Mouse (Mus musculus): ENCODE measurements around the gene Pnkd.

Gene Pnkd

DNA sequence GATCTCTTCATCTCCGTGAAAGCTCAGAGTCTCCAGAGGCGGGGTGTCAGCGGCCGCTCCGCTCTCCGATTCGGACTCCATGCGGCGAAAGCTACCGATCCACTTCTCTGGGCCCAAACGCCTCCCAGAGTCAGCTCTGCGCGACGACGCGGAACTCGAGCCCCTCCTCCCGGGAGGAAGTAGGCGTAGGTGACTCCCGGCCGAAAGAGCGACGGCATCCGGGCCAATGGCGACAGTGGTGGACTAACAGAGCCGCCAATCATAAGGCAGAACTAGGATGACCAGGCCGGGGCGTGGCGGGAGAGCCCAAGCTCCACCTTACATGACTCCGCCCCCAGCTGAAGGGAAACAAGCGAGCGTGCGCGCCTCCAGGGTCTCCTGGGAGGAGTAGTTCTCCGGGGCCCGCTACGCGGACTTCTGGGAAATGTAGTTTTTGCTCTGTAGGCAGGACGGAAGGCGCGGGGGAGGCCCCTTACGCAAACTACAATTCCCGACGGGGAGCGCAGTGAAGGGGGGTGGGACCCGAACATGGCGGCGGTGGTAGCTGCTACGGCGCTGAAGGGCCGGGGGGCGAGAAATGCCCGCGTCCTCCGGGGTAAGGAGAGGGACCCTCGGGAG, at the start of gene Pnkd, which contains the start of gene Aamp:
Gene Pnkd (plus strand): TSS at position 388 of the 618 bp plus-strand sequence.
Gene Aamp (minus strand): TSS at position 196 of the 618 bp plus-strand sequence.
- DNase-seq (ENCODE audit: low spot score): peak; percentile 100

DNA sequence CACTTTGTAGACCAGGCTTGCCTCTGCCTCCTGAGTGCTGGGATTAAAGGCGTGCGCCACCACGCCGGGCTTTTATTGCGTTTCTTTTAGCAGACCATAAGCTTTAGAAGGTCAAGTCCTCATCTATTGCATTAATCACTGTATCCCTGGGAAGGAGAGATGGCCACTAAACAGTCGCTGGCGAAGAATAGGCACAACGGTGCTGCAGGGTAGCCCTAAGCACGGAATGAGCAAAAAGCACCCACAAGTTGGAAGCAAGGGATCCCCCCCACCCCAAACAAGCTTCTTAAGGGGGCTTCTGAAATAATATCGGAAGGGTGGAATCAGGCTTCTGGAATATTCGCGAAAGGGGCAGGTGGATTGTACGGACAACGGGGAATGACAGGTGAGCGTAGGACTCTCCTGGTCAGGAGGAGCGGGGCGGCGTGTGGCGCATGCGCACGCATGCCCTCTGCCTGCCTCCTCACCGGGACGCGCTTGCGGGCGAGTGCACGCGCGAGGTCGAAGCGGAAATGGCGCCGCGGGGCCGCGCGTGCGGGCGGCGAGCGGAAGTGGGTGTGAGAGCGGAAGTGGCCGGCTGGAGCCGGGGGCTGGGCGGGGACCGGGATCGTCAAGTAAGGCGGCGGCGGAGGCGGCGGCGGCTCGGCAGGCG, 48.7 kb upstream of the Pnkd start, which contains the start of gene Arpc2:
Gene Arpc2 (plus strand): TSS at position 147 of the 652 bp plus-strand sequence.
- DNase-seq (ENCODE audit: low spot score): peak; percentile 97

DNA sequence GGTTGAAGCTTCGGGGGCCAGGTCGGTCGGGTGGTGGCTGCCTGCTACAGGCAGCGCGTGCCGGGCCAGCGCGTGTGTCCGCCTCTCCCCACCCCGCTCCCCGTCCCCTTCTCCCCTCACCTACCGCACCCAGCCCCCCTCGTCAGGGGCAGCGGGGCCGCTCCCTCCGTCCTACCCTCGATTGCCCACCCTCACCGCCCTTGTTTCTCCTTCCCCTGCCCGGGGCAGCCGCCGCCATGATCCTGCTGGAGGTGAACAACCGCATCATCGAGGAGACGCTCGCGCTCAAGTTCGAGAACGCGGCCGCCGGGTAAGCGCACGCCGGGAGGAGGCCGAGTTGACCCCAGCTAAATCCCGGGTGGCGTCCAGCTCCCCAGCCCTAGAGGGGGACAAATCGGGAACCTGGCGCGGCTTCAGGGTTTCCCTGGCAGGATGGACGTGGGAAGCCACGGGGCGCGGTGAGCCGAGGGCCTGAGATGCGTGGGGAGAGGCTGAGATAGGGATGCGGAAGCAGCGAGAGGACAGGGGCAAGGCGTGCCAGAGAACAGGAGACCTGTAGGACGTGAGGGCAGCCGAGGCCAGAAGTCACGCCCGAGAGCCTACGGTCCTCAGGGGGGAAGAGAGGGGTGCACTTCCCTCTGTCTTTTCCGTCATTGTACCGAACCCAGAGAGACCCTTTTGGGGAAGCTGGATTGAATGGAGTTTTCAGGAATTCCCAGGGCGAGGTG, 48.0 kb upstream of the Pnkd start:
- DNase-seq (ENCODE audit: low spot score): peak; percentile 49

DNA sequence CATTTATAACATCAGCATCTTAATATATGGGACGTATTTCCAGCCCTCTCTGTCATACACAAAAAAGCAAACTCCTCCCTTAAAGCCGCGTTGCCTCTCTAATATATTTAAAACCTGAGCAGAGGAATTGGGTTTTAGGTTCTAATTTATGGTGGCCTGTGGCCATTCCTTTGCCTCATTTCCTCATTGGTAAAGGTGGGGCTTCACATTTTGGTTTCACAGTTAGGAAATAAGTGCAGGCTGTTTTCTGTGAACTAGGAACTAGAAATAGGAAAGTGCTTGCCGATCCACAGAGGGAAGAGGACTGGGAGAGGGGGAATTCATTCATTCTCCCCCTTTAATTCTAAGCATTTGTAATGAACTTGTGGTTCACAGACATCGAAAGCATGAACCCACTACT, 47.1 kb upstream of the Pnkd start:
- no peak for DNase-seq (ENCODE audit: low spot score)

DNA sequence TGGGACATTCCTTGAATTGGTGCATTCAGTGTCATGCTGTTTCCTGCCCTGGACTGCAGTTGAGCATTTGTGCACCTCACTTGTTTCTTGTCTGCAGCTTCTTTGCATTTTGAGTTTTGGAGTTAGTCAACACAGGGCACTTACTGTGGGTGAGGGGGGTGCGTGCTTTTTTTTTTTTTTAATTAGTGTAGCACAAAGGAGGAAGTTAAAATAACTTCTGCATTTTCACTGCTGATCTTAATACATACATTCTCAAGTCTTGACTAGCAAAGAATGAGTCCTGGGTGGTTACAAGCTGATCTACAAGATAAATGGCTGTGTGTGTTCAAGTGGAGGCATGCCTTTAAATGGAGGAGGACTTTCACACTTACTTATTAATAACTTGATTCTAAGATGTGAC, 46.6 kb upstream of the Pnkd start:
- DNase-seq (ENCODE audit: low spot score): no peak

DNA sequence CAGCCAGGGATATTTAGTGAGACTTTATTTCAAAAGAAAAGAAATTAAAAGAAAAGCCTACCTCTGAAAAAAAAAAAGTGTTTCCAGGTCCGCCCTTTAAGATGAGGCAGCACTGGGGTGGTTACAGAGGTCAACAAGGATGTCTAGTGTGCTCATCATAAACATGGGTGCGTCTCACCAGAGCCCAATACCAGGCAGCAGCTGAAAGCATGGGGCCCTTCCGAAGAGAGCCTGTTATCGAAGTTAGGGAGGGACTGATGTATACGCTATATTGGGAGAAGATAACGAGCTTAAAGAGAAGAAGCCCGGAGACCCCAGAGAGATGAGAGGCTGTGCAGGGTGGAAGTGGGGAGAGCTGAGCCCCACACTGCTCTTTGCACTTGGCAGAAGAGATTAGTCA, 45.6 kb upstream of the Pnkd start:
- DNase-seq (ENCODE audit: low spot score): no peak

DNA sequence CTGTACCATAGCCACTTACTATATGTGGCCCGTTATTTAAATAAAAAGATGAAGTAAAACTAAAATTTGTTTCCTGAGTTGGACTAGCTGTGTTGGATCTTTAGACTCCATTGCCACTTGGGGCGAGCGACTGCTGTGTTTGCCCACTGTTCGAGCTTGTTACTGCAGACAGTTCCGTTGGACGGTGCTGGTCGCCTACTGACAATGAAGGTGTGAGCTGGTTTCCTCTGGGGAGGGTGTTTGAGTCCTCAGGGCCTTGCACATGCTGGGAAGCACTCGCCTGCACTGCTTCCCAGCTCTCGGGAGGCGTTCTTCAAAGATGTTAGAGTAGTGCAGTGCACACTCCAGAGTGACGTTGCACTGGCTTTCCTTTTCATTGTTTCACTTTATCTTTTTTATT, 45.1 kb upstream of the Pnkd start:
- no peak for DNase-seq (ENCODE audit: low spot score)

DNA sequence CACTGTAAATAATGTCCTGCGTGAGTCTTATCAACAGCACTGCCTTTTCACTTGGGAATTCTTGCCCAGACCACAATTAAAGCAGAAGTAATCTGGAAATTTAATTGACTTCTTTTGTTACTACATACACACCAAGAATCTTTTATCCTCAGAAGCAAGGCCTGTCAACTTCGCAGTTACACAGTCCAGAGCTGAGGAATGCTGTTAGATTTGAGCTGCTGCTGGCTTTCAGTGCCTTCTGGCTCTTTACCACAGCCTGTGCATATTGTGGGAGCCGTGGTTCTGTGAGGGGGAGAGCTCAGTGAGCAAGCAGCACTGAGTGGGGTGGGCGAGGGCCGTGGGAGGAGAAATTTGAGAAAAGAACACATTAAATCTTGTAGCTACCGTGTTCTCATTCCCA, 44.4 kb upstream of the Pnkd start:
- DNase-seq (ENCODE audit: low spot score): no peak

DNA sequence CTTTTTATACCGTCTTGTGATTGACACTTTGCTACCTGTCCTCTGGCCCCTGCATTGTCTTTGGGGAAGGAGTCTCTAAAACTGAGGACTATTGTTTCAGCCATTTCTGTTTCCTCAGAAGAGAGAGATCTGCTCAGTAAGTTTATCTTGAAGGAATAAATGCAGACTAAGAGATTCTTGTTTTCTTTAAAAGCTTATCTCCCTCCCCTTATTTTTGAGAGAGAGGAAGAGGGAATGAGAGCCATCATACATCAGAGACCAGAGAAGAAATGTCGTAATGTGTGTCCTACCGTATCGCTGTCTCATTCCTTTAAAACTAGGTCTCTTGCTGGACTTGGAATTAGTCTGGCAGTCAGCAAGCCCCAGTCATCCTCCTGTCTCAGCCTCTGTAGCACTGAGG, 43.9 kb upstream of the Pnkd start:
- no peak for DNase-seq (ENCODE audit: low spot score)

DNA sequence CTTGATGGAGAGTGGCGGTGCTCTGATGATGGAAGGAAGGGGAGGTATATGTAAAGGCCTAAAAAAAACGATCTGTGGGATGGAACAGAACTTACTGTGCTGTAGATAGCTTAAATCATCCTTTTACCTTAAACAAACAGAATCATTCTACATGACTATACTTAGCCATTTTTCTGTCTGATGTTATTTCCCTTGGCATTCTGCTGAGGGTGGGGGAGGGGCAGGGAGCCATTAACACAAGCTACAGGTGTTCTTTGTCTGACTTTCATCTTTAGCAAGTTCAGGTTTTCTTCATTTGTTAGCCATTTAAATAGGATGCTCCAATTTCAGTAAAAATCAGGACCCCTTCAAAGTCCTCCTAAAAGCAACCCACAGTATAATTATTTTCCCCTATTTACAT, 39.2 kb upstream of the Pnkd start:
- DNase-seq (ENCODE audit: low spot score): no peak

DNA sequence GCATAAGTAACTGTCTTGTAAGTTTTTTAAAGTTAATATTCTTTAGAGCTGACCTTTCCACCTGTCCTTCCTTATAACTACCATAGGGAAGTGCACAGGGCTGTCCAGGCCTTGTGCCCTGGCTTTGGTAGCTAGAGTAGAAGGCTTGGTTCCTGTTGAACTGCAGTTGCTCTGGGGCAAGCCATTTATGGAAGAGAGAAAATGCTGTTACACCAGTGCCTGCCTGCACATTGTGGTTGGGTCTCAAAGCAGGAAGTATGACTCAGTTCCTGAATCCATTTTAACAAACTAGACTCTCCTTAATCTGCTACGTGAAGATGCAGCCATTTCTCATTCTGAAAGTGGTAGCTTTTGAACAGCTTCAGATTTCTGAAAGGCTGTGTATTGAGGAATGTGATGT, 35.9 kb upstream of the Pnkd start:
- DNase-seq (ENCODE audit: low spot score): no peak

DNA sequence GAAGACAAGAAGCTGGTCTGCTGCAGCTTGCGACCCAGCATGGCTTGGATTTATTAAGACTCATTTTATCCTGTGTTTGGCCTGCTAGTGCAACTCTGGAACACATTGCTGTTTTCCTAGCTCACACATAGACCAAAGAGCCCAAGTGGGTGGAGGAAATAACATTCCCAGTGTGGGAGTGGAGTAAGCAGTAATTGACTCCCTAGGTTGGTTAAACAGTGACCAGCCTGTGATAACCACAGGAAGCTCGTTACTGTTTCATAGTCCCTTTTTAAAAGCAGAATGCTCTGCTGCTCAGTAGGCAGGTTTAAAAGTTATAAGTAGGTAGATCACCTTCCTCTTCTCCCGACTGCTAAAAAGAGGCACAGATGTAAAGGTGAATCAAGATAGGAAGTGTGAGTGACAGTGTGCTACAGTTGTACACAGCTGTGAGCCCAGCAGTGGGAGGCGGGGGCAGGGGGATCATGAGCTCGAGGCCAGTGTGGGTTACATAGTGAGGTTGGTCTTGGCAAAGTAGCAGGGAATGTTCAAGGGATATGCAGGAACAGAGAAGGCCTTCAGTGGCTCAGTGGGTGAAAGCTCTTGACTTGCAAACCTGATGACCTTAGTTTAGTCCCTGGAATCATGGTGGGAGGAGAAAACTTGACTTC, 35.3 kb upstream of the Pnkd start:
- DNase-seq (ENCODE audit: low spot score): no peak

DNA sequence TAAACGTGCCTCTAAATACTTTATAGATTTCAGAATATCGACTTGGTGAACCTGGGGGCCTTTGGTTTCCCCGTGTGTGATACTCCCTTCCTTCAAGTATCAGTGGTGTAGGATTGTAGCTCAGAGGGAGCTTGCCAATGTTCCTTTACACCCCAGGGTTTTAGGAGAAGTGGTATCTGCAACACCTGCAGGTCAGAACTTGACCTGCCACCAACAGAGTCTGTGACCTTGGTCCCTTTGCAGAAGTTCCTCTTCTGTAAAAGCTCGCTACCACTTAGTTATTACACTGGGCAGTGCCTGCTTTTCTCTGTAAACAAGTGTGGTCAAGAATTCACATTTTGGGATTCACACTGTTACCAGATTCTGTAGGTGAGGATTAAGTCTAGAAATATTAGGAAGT, 34.6 kb upstream of the Pnkd start:
- no peak for DNase-seq (ENCODE audit: low spot score)

DNA sequence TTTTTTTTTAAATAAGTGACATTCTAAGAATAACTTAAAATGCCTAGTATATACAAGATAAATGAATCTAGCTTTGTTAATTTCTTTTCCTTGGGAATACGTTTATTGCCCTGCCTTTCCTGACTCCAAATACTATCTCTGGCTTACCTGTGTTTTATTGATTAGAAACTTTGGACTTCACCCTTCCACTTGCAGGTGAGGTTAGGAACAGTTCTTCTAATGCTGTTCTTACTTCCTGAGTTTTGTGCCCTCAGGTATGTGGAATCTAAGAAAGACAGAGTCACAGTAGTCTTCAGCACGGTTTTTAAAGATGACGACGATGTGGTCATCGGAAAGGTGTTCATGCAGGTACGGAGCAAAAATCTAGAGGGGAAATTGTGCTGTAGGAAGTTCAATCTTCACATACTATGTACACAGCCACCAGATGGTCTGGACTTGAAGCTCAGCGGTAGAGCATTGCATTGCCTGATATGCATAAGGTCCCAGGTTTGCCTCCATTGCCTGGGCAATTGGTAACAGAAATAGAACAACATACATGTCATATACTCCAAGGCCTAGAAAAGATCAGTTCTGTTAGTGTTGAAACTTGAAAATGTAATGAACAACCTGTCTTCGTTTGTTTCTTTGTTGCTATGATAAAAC, 28.9 kb upstream of the Pnkd start:
- no peak for DNase-seq (ENCODE audit: low spot score)

DNA sequence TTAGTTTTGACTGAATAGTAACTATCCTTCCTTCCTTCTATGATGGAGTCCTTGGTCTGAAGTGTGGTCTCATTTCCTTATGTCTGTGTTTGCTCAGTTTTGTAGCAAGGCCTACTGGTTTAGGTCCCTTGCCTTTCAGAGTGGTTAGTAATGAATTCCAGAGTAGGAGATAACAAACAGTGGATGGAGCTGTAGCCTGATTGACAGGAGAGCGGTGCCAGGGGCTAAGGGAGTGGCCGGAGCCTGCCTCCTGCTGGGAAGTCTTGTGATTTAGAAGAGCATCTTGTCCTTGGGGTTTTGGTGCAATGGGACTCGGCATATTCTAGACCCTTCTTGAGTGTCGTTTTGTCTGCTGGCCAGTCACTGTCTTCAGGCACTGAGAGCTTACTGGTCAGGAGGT, 27.9 kb upstream of the Pnkd start:
- no peak for DNase-seq (ENCODE audit: low spot score)

DNA sequence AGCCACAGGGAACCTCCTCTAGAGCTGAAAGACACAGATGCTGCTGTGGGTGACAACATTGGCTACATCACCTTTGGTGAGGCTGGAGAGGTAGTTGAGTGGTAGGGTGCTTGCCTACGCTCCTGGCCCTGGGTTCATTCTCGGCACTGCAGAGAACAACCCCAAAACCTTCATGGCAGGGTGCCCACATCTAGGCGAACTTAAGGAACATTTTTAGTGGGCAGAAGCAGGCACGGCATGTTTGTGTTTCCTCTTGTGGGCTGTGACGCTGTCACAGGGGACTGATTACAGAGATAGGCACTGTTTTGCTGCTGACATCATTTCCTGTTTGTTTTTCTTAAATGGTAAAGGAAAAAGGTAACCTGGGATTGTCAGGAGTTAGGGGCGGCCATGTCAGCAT, 22.2 kb upstream of the Pnkd start:
- DNase-seq (ENCODE audit: low spot score): no peak

DNA sequence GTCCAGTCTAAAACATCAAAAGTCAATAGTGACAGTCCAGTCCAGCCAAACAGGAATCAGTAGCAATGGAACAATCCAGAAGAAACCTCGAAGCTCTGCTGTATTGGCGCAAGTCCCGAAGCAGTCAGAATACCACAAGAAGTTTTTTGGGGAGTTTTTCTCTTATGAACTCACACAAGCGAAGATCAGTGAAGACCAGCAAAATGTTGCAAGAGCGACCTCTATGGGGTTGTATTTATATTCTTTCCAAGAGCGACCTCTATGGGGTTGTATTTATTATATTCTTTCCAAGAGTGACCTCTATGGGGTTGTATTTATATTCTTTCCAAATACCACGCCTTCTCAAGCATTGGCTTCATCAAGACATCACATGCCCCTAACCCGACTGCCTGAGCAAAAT, 16.0 kb upstream of the Pnkd start:
- DNase-seq (ENCODE audit: low spot score): no peak

DNA sequence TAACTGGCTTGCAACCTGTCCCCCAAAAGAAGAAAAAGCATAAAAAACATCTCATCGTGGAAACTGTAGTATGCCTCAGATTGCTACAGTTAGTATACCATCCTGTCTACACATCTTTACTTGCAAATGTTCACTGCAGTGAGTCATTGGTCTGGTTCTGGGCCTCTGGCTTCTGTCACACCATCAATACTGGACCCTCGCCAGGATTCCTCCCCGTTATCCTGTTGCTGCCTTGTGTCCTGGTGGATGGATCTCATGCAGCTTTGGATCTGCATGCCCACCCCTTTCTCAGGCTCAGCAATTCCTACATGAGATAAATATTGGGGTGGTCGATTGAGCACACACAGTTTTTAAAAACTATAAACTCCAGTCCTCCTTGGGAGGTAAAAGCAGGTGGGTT, 13.1 kb upstream of the Pnkd start:
- DNase-seq (ENCODE audit: low spot score): no peak

DNA sequence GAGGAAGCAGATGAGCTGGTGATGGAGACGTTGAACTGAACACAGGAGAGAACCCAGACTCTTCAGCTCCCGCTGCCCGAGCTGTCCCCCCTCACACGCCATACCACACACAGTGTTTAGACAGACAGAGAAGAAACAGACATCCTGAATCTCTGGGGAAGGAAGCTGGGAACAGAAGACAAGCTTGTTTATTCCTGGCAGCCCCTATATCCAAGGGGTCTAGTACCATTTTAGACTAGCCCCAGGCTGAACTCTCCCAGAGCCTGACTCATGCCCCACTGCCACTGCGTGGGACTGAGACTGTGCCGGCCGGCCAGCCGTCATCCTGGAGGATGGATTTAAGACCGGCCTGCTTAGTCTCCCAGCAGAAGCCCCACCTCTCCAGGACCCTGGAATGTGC, 9.7 kb upstream of the Pnkd start:
- peak; percentile 62 for DNase-seq (ENCODE audit: low spot score)

DNA sequence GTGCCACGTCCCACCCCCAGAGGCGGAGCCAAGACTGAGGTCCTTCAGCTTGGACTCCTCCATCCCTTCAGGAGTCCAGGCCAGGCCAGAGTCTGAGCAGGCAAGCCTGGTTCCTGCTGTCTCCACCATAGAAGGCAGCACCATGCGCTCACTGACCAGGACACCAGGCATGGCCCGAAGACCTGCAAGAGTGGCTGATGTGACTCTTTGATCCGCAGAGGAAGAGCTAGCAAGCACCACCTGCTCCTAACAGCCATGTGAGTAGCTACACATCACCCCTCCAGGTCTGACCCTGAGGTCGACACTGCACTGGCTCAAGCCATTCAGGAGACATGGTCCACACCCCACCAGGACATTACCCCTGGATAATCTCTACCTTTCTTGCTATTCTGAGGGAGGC, 7.7 kb upstream of the Pnkd start:
- no peak for DNase-seq (ENCODE audit: low spot score)

DNA sequence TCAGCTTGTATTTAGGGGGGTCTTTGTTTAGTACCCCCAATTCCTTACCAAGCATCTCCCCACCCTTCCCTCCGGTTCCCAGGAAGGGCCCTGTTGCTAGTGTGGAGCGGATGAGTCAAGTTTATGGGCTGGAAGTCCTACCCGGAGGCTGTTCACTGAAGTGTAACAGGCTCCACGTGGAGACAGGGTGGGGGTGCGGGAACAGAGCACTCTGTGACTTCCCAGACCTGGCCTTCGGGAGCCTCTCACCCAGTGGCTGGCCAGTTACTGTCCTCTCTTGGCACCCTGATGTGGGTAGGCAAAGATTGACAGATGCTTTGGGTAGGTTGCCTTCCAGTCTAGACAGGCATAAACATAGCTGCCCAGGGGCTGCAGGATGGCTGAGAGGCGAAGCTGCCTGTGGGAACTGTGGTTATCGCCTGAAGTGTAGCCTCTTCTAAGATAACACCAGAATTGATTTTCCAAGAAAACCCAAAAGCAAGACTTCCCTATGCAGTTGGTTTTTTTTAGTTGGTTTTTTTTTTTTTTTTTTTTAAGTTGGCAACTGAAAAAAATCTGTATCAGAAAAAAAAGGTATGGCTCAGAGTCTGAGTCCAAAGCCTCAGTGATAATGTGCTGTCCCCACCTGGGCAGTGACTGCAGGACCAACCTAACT, 6.7 kb upstream of the Pnkd start:
- DNase-seq (ENCODE audit: low spot score): no peak

DNA sequence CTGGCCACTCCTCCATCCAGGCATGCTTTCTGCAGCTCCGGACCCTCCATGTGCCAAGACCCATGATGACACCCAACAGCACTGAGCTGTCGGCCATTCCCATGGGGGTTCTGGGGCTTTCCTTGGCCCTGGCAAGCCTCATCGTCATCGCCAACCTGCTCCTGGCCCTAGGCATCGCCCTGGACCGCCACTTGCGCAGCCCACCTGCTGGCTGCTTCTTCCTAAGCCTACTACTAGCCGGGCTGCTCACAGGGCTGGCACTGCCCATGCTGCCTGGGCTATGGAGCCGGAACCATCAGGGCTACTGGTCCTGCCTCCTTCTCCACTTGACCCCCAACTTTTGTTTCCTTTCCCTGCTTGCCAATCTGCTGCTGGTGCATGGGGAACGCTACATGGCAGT, 6.2 kb upstream of the Pnkd start, which contains the start of gene Gpbar1:
Gene Gpbar1 (plus strand): TSS at position 13 of the 400 bp plus-strand sequence.
- no peak for DNase-seq (ENCODE audit: low spot score)
